Mouse (Mus musculus) liver, postnatal 0 days (tissue): ENCODE measurements around the gene Specc1.

Experiments used
- CTCF ChIP-seq: sonication (generic); IDR thresholded peaks from 2 replicates; pipeline ENCODE4 v1.5.1; 2016; ENCODE audit warnings: antibody characterized with exemption, low read depth
- EP300 ChIP-seq: IDR thresholded peaks from 2 replicates; pipeline ENCODE4 v1.6.1; 2016; ENCODE audit warnings: antibody characterized with exemption, low read depth, mild to moderate bottlenecking

GRCm38 (mm10) chr11:61964611-61965010 lies 8.0 kb downstream of the Specc1 start:
- TF ChIP-seq EP300 (no peak), CTCF (no peak)
